Mouse (Mus musculus): Measurements from ENCODE around the gene Cep152. TPM values are rescaled to one million over a fixed set of nuclear protein-coding genes. Genes with fewer than 3 reads are reported as not detected.

Cep152 gene
- total RNA-seq, 2 experiments from 2014 or later, result 3.2 to 4.1 TPM

DNA sequence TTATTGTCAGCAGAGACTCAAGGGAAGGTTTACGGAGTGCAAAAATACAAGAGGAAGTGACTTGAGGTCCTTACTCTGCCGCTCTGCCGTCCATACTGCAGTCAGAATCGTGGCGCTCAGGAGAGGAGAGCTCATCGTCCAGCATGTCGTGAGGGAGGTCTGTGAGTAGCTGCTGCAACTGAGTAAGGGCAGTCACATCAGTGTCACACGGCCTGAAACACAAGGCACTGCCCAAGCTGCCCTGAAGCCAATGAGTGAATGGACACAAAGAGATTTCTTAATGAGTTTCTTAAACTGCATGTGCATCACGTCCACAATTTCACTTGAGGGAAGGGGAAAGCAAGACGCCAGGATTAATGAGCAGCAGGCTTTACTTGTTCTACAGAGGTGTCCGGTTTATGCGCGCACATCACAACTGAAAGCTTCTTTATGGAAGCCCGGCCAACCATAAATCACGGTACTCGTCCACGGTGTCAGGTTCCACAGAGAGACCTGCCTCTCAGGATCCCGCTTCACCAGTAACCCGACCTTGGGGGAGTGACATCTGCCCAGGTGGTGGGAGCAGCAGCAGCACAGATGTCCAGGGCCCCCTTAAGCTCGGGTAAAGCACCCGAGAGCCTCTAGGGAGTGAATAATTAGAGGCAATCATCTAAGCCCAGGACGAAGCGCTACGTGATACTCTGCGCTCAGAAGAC is 4.6 kb downstream of the Cep152 start:
- no peak overlapping the region for H3K27ac ChIP-seq
- DNase-seq (ENCODE audit: low spot score in 2 of 2), result no peak
- no peak overlapping the region for H3K4me3 ChIP-seq
- TF ChIP-seq CTCF (conservative IDR thresholded peaks at IDR 0.05), result no peak

DNA sequence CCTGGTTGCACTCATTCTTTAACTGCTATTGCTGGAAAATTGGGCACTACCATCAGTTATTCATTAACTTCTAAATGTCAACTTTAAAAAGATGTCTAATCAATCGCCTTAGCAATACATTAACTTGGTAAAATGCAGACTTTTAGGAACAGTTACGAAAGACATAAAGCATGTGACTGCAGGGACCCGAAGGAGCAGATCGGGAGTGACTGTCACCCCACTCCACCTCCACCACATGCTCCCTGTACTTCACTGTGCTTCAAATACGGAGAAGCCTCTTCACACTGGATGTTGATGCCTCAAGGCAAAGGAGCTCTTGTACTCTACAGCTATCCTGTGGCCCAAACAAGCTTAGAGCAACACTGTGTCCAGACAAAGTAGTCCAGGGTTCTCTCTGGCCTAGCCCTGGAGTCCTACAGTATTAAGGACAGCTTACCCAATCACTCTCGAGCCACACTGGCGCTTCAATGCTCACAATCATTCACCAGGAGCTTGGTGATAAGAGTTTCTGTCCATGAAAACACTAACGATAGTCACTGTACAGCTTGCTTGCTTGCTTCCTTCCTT is 9.0 kb downstream of the Cep152 start:
- no peak for TF ChIP-seq CTCF (conservative IDR thresholded peaks at IDR 0.05)
- no peak for DNase-seq (ENCODE audit: low spot score in 2 of 2)
- Histone ChIP-seq H3K27ac (no peak overlapping the region), H3K4me3 (no peak overlapping the region)

DNA sequence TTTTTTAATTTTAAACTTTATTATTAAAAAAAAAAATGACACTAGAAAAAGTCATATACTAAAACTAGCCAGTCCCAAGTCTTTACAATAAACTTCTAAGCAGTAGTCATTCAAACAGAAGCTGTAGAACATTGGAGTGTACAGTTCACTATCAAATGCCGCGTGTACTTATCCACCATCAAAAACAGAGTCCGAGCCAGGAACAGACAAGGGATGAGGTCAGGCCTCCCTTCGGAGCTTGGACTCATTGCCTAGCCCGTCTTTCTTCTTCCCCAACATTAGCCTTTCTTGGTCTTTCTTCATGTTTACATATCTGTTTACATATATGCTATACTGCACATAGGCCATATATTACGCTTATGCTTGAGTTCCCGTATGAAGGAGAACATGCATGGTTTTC is 9.5 kb downstream of the Cep152 start:
- TF ChIP-seq CTCF (conservative IDR thresholded peaks at IDR 0.05), result no peak
- Histone ChIP-seq H3K27ac (no peak overlapping the region), H3K4me3 (no peak overlapping the region)
- DNase-seq (ENCODE audit: low spot score in 2 of 2), result no peak

DNA sequence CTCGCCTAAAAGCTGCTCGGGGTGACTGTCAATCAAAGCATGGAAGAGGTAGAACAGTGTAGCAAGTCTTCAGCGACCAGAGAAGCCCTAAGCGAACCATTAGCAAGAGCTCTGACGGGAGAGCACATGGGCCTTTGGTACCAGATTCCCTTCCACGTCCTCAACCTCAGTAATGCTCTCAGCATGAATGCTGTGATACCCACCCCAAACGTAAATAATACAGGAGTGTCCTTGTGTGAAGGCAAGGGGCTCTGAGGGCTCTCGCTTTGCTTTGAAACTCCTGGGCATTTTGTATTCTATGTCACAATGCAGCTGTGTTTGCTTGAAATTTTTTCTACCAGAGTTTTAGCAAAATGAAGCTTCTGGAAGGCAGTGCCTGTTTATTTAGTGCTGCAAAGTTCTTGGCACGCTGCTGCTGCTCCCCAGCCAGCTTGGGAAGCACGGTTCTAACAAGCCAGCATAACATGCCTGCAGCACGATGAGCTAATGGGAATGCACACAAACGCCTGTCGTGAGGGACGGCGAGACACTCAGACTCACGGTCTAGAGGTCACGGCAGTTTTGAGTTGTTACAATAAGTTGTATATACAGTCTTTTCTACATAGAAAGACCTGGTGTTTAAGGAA is 18.6 kb downstream of the Cep152 start:
- DNase-seq (ENCODE audit: low spot score in 2 of 2), result peak; percentile 42 to 67
- TF ChIP-seq CTCF (conservative IDR thresholded peaks at IDR 0.05), result no peak
- H3K4me3 ChIP-seq, result peak overlapping the region; percentile 1; the same call in 1 of the 2 replicates
- peak overlapping the region; percentile 64 for H3K27ac ChIP-seq

DNA sequence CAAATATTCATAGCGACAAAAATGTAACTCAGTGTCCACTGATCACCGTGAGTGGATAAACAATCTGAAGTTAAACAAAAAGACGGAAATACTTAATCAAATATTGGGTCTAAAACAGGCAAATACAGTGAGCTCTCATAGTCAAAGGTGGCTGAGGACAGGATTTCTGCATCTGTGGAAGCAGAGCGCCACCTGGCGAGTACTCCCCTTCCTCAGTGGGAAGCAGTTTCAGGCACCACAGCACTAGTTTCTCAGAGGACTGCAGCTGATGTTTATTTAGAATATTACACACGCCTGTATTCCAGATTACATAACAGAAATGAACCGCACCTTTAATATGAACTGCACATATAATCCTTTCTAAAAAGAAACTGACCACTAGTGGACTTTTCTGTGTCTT is 20.3 kb downstream of the Cep152 start:
- DNase-seq (ENCODE audit: low spot score in 2 of 2), result peak; percentile 26 to 56
- TF ChIP-seq CTCF (conservative IDR thresholded peaks at IDR 0.05), result peak; percentile 80
- Histone ChIP-seq H3K4me3 (no peak overlapping the region), H3K27ac (no peak overlapping the region)

DNA sequence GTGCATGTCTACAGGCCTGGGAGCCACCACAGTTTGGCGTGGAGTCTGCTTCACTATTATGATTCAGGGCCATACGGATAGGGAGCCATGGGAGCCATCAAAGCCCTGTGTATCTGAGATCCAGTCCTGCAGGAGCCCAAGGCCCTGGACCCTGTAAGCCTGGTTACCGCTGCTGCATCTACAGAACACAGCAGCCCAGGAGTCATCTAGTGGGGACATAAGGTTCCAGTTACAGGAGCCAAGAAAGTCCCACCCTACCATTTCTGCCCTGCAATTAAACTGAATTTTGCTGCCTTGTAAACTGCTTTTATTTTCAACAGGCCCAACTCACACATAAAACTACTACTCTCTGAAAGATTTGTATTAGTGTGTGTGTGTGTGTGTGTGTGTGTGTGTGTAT is 21.9 kb downstream of the Cep152 start:
- DNase-seq (ENCODE audit: low spot score in 2 of 2), result no peak
- TF ChIP-seq CTCF (conservative IDR thresholded peaks at IDR 0.05), result no peak
- Histone ChIP-seq H3K4me3 (no peak overlapping the region), H3K27ac (no peak overlapping the region)

DNA sequence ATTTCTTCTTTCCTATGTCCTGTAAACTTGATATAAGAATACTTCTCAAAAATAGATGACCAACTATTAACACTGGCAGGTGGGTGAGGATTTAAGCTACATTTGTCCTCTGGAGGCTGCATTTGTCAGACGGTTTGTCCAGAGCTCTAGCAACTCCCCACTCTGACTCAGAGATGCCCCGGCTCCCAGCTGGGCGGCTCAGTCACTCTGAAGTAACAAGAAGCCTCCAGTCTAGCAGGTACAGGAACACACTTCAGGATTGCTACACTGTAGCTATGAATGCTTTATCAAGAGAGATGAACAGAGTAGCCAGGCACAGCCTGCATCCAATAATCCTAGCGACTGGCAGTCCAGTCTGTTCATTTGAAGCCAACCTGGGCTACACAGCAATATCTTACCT is 26.0 kb downstream of the Cep152 start:
- Histone ChIP-seq H3K27ac (no peak overlapping the region), H3K4me3 (no peak overlapping the region)
- no peak for TF ChIP-seq CTCF (conservative IDR thresholded peaks at IDR 0.05)
- DNase-seq (ENCODE audit: low spot score in 2 of 2), result no peak

DNA sequence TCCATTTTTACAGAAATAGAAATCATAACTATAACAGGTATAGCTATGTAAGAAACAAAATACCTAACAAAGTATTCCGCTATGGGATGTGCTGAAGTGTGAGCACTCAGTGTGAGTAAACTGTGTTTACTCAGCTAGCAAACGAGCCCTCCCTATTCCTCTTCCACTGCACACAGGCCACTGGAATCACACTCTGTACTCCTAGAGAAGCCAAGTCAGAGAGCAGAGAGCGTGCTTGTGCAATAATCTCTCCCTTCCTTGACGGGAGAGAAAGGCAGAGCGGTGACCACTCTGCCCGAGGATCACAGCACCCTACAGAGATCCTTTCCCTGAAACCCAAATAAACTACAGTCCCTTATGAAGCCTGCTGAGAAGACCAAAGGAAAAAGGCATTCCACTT is 26.7 kb downstream of the Cep152 start:
- DNase-seq (ENCODE audit: low spot score in 2 of 2), result no peak
- Histone ChIP-seq H3K27ac (no peak overlapping the region), H3K4me3 (no peak overlapping the region)
- no peak for TF ChIP-seq CTCF (conservative IDR thresholded peaks at IDR 0.05)

DNA sequence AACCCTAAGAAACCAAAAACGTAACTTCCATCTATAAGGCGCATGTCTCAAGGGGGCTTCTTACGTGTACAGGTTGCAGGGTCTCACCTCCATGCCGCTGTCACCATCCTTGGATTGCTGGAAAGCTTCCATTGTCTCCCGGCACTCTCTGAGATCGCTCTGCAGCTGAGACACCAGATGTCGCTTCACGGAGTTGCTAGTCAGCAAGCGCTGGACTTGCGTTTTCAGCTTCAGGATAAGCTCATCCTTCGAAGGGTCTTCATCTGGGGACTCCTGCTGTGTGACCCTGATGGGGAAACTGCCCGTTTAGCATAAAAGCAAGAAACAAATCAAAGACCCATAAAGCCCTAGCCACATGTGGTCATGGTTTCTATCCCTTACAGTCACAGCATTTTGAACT is 30.1 kb downstream of the Cep152 start:
- DNase-seq (ENCODE audit: low spot score in 2 of 2), result no peak
- Histone ChIP-seq H3K4me3 (no peak overlapping the region), H3K27ac (no peak overlapping the region)
- no peak for TF ChIP-seq CTCF (conservative IDR thresholded peaks at IDR 0.05)

DNA sequence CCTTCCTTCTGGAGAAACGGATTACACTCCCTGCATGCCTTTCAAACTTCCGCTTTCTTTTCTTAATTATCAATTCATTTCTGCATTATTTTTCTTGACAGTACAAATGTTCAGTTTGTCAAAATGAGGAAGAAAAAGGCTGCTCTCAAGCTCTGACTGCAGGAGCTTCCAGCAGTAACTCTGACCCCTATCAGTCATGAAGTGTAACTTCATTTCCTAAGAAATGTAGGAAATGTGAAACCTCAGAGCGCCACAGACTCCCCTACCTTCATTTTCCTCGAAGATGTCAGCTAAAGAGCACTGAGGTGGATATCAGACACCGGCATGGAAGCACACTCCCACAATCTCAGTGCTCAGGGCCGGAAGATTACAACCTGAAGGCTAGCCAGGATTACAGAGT is 30.8 kb downstream of the Cep152 start:
- DNase-seq (ENCODE audit: low spot score in 2 of 2), result no peak
- Histone ChIP-seq H3K27ac (no peak overlapping the region), H3K4me3 (no peak overlapping the region)
- peak; percentile 72 for TF ChIP-seq CTCF (conservative IDR thresholded peaks at IDR 0.05)

DNA sequence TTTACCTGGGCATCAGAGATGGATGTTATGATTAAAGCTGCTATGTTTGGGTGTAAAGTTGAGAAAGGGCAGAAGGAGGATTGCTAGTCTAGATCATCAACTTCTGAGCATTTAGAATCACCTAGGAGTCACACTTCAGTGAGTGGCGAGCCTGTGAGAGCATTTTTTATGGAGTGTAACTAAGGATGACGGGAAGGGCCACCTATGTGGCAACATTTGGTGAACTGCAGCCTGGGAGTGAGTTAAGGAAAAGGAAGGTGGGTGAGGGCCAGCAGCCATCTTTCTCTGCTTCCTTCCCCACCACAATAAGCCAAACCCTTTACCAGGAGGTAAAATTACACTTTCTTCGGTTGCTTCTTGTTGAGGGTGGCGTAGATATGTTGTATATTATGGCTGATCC is 33.0 kb downstream of the Cep152 start:
- Histone ChIP-seq H3K27ac (no peak overlapping the region), H3K4me3 (no peak overlapping the region)
- DNase-seq (ENCODE audit: low spot score in 2 of 2), result no peak
- TF ChIP-seq CTCF (conservative IDR thresholded peaks at IDR 0.05), result no peak

DNA sequence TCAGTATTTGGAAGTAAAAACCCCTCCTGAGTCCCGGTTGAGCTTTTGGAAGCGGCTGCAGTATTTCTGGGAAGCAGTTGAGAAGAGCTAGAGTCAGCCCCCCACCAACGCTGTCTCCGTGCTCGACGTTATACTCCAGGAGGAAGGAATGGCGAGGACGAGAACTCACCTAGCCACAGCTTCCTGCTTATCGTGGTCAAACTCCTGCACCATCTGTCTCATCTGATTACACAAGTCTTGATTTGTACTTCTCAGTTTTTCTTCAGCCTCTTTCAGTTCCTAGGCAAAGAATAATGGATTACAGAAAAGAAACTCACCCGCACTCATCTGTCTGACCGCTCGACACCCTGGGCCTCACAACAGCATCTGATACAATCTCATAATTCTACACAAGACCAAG is 35.6 kb downstream of the Cep152 start:
- no peak overlapping the region for H3K27ac ChIP-seq
- DNase-seq (ENCODE audit: low spot score in 2 of 2), result no peak
- no peak for TF ChIP-seq CTCF (conservative IDR thresholded peaks at IDR 0.05)
- H3K4me3 ChIP-seq, result no peak overlapping the region

DNA sequence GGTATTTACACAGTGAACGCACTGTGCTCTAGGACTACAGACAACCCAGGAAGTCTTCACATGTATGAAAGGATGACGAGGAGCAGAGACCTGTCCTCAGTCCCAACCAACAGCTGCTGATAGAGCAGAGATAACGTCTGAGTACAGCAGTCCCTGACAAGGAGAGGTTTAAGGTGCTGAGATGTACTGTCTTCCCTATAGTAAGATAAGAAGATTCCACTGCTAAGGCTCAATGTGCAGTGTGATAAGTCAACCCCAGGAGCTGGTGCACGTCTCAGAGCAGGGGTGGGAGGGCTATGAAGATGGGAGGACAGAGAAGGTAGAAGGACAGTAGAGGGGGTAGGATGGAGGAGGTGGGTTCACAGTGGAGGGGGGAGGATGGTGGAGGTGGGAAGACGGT is 43.8 kb downstream of the Cep152 start:
- no peak for DNase-seq (ENCODE audit: low spot score in 2 of 2)
- Histone ChIP-seq H3K4me3 (no peak overlapping the region), H3K27ac (peak overlapping the region; percentile 77)
- TF ChIP-seq CTCF (conservative IDR thresholded peaks at IDR 0.05), result no peak

DNA sequence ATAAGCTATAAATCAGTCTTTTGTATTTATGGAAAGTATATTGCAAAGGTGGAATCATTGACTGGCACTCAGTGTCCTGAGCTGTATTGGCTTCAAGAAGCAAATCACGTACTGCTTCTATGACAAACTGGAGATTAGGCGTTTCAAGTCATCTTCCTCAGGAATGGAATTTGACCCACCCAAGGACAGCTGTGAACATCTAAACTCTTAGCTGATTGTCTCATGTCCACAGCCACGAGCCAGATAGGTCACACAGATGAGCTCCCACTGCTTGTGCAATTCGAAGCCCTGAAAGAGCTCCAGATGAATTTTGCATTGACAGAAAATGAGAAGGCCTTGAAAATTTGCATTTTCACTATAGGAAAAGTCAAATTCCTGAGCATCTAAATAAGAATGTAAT is 47.2 kb downstream of the Cep152 start:
- Histone ChIP-seq H3K4me3 (no peak overlapping the region), H3K27ac (no peak overlapping the region)
- TF ChIP-seq CTCF (conservative IDR thresholded peaks at IDR 0.05), result no peak
- DNase-seq (ENCODE audit: low spot score in 2 of 2), result no peak

Measured in layer of hippocampus, adult 2 months (tissue).